ENCODE assay signal across 8 mouse cellular contexts in the genomic region with DNA sequence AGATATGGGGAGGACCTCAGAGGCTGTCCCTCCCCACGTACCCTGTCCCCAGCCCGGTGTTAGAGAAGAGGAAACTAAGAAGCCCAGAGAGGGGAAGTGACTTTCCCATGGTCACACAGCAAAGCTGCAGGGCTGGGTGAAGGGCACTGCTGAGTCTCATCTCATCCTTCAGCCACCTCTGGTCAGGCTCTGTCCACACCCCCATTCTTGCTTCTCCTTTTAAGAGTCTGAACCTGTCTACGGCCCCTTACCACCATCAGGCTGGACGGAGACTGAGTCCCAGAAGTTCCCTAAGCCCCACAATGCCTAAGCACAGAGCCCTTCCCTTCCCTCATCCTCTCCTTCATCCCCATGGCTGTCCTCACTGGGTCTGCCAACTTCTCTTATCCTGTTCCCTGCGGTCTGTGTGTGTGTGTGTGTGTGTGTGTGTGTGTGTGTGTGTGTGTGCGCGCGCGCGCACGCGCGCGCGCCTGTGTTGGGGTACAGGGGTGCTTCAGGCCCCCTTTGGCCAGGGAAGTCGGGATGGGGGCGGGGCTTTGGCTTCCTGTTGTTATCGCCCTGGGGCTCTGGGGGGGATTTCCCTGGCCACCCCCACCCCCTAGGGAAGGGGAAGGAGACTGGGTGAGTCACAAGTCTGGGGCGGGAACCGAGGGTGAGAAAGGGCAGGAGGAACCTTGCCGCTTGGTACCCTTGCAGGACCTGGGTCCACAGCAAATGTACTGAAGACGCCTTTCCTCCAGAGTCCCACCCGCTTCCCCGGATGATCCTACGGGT. TPM values are rescaled to one million over a fixed set of nuclear protein-coding genes. Genes with fewer than 3 reads are reported as not detected.
DNase-seq lines count a peak whose midpoint lies in the region; ATAC-seq and TF ChIP-seq lines count a peak whose summit lies in the region.

No protein-coding gene starts in this region.

- peak overlapping the region; percentile 18; the same call in 1 of the 2 replicates for H3K4me3 ChIP-seq in small intestine, adult 2 months (ENCODE audit: low read depth, low read length)
- H3K4me3 ChIP-seq in left cerebral cortex, adult 2 months, result no peak overlapping the region

- 0 out of 2 replicates have a peak, but pooled peaks cover 3% of the 10 kb centered on the region for H3K27me3 ChIP-seq in small intestine, adult 2 months (ENCODE audit: control insufficient read depth, insufficient read depth, low read length)

- ATAC-seq in inflammation-experienced regulatory T-cells, adult 6 months, result peak; percentile 88

- H3K27ac ChIP-seq in small intestine, adult 2 months (ENCODE audit: insufficient read depth, low read depth, low read length), result no peak overlapping the region
- no peak overlapping the region for H3K27ac ChIP-seq in left cerebral cortex, adult 2 months

- intact Hi-C loops in left cerebral cortex, adult 2 months (cut with DNase I), result no loop called here

- H3K36me3 ChIP-seq in small intestine, adult 2 months (ENCODE audit: control insufficient read depth, insufficient read depth, low read length), result no peaks in the 10 kb centered on the region

- 45% methylated on average over 16 of the region's 25 CpGs for WGBS in small intestine, adult 2 months

- DNase-seq in kidney, adult 9 months, result peak; percentile 20
- no peak for DNase-seq in kidney, postnatal 14 days
- DNase-seq in adrenal gland, postnatal 25 days, result peak; percentile 21
- DNase-seq in cerebellum, adult 8-10 months, result no peak
- DNase-seq in left cerebral cortex, adult 2 months (ENCODE audit: extremely low spot score in 1 of 2, low spot score in 2 of 2), result no peak
- DNase-seq in layer of hippocampus, postnatal 25 days (ENCODE audit: extremely low spot score in 1 of 2, low spot score in 1 of 2), result no peak

- no peak for TF ChIP-seq CTCF in small intestine, adult 2 months (IDR thresholded peaks at IDR 0.05; ENCODE audit: extremely low read depth, insufficient read length, insufficient replicate concordance, low read depth, low read length)
- no peak for TF ChIP-seq CTCF in left cerebral cortex, adult 2 months (IDR thresholded peaks at IDR 0.05)

- H3K4me1 ChIP-seq in small intestine, adult 2 months (ENCODE audit: control insufficient read depth, insufficient read depth, insufficient read length, low read length), result no peaks in the 10 kb centered on the region

- no peak for TF ChIP-seq POLR2A in small intestine, adult 2 months (IDR thresholded peaks at IDR 0.05; ENCODE audit: low read depth, low read length)

RNA-seq across cellular contexts. Expression of a gene that starts 47.9 kb away (rescaled TPM):
- total RNA-seq in adrenal gland, postnatal 25 days (2021), result 21.0 and 23.3 TPM in 2 replicates
- 10 to 100 TPM in 2 of 3 experiments, 1 to 10 TPM in 1; 8.9 to 11.3 (median 11.3) TPM for polyA plus RNA-seq in inflammation-experienced regulatory T-cells, adult 6 months (2017; shearing (Covaris generic))
- 17.4 and 37.9 TPM in 2 replicates for polyA plus RNA-seq in small intestine, adult 2 months (2012; rRNA removed)
- 10 to 100 TPM; 37.1 to 37.7 TPM for total RNA-seq in left cerebral cortex, adult 2 months (2021)
- total RNA-seq in layer of hippocampus, postnatal 25 days (2021), result 10 to 100 TPM; 29.2 to 29.6 TPM

RNA-seq across cellular contexts. Expression of a gene that starts 48.1 kb away (rescaled TPM):
- total RNA-seq in adrenal gland, postnatal 25 days (2021), result 15.4 and 22.6 TPM in 2 replicates
- polyA plus RNA-seq in inflammation-experienced regulatory T-cells, adult 6 months (2017; shearing (Covaris generic)), result 1 to 10 TPM; 3.1 to 4.9 (median 3.2) TPM
- 11.2 and 17.7 TPM in 2 replicates for polyA plus RNA-seq in small intestine, adult 2 months (2012; rRNA removed)
- total RNA-seq in left cerebral cortex, adult 2 months (2021), result 100 to 1,000 TPM; 207 to 218 TPM
- total RNA-seq in layer of hippocampus, postnatal 25 days (2021), result 100 to 1,000 TPM; 225 to 267 TPM

RNA-seq across cellular contexts. Expression of a gene that starts 59.3 kb away (rescaled TPM):
- 0.67 and 1.0 TPM in 2 replicates for total RNA-seq in adrenal gland, postnatal 25 days (2021)
- 10 to 100 TPM; 18.1 to 32.0 (median 30.0) TPM for polyA plus RNA-seq in inflammation-experienced regulatory T-cells, adult 6 months (2017; shearing (Covaris generic))
- polyA plus RNA-seq in small intestine, adult 2 months (2012; rRNA removed), result 2.9 and 6.9 TPM in 2 replicates
- 10 to 100 TPM; 12.5 to 14.0 TPM for total RNA-seq in left cerebral cortex, adult 2 months (2021)
- 10 to 100 TPM in 1 of 2 experiments, 1 to 10 TPM in 1; 7.1 to 11.8 TPM for total RNA-seq in layer of hippocampus, postnatal 25 days (2021)

Comparison
In these comparisons a context has a peak if more than half of its experiments do, and no peak if none do; other contexts are left out.
1. DNase-seq: peak in kidney, adult 9 months (single experiment) and adrenal gland, postnatal 25 days (single experiment); none in kidney, postnatal 14 days (single experiment), cerebellum, adult 8-10 months (single experiment), left cerebral cortex, adult 2 months (0 of 2) and layer of hippocampus, postnatal 25 days (0 of 2).